Mouse (Mus musculus): ENCODE measurements around the gene Ttc26. TPM values are rescaled to one million over a fixed set of nuclear protein-coding genes. Genes with fewer than 3 reads are reported as not detected.
A peak's percentile ranks its signal among the peaks of the same experiment; 100 is the strongest.
"Not testable (repeated sequence)": the region's sequence is repeated elsewhere in the genome, so short reads cannot be mapped to it uniquely, and the experiment has no call there.

The Ttc26 gene
- polyA plus RNA-seq, 3 experiments from 2014 or later: 0.14 TPM; not detected in 2

DNA sequence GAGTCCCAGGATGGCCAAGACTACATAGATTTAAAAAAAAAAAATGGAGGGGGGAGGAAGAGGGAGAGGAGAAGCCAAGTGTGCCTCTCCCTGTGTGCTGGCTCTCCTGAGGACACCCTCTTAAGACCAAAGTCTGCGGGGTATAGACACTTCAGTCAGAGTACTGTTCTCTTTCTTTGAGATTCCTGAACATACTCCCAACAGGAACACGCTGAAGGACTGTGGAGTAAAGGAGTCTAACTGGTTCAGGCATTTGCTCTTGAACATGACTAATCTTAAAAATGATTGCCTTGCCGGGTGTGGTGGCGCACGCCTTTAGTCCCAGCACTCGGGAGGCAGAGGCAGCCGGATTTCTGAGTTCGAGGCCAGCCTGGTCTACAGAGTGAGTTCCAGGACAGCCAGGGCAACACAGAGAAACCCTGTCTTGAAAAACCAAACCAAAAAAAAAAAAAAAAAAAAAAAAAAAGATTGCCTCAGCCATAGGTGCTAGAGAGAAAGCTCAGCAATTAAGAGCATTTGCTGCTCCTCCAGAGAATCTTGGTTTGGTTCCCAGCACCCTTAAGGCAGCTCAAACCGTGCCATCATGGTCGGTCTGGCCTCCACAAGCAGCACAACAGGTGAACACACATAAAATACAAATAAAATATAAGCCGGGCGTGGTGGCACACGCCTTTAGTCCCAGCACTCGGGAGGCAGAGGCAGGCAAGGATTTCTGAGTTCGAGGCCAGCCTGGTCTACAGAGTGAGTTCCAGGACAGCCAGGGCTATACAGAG, 24.4 kb upstream of the Ttc26 start:
- not testable (repeated sequence) for ATAC-seq

DNA sequence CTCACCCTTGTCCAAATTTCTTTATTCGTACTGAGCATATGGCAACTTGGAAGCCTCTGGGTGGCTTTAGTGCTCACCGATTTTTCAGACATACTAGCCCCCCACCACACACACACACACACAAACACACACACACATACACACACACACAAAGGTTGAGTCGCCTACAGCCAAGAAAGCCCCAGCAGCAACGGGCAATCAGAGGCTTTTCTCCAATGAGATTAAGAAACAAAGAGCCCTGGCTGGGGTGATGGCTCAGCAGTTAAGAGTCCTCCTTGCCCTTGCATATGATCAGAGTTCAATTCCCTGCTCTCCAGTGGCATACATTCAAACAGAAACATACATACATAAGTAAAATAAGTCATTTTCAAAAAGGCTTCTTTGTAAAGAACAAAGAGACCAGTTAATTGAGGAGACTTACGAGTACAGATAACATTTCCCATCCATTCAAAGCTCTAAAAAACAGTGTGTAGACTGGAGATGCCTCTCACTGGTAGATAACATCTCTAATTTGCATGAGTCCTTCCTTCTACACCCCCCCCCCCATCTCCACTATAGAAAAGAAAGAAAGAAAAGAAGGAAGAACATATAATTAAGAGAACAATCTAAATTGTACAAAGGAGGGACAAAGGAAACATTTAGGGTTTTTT, 23.5 kb upstream of the Ttc26 start:
- ATAC-seq: no peak

DNA sequence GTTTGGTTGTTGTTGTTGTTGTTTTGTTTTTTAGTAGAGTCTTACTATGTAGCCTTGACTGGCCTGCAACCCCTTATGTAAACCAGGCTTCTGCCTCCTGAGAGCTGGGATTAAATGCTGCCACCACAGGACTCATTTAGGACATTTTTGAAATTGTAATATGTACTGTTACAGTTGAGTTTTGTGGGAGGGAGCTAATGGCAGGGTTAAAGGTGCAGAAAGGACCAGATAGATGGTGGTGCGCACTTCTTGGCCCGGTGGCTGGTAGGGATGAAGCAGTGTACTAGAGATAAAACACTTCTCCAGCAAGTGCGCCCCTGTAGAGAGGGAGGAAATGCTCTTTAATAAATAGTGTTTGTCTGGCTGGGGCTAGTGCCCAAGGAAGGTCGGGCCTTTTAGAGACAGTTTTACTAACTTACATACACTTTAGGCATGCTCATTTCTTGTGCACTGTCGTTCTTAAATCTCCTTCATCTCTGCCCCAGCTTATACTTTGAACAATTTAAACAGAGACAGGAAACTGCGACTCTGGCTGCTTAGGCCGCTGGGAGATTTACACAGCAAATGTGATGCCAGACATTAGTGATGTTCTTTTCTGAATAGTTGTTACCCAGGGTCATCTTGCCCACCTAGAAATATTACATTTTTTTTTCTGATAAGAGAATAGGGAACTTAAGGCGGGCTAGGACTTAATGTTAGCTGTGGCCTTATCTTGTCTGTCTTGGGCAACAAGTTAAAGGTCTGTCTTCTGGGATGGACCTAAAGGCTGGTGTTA, 22.8 kb upstream of the Ttc26 start:
- no peak for ATAC-seq

GRCm38 (mm10) chr6:38359044-38359735, 22.1 kb upstream of the Ttc26 start:
- ATAC-seq: not testable (repeated sequence)

DNA sequence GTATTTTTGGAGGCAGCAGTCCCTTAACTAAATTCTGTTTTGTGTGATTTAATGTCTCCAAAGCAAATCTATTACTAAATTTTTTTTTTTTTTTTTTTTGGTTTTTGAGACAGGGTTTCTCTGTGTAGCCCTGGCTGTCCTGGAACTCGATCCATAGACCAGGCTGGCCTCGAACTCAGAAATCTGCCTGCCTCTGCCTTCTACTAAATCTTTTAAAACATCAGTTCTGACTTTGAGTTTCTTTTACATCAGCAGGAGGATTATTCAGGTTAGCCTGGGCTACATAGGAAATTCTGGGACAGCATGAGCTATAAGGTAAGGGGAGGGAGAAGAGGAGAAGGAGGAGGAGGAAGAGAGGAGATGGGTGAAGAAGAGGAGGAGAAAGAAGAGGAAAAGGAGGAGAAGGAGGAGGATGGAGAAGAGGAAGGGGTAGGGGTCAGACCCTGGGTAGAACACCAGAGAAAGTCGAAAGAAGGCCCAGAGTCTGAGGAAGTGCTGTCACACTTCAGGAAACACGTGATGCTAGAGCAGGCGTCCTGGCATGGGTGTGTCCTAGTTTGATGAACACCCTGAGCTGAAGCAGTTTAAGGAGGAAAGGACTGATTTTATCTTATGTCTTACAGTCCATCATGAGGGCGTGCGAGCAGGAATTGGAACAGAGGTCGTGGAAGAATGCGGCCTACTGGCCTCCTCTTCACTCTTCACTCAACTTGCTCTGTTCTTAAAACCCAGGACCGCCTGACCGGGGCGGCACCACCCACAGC, 21.4 kb upstream of the Ttc26 start:
- peak; percentile 85 for ATAC-seq

GRCm38 (mm10) chr6:38361065-38361464, 20.2 kb upstream of the Ttc26 start:
- no peak for ATAC-seq

DNA sequence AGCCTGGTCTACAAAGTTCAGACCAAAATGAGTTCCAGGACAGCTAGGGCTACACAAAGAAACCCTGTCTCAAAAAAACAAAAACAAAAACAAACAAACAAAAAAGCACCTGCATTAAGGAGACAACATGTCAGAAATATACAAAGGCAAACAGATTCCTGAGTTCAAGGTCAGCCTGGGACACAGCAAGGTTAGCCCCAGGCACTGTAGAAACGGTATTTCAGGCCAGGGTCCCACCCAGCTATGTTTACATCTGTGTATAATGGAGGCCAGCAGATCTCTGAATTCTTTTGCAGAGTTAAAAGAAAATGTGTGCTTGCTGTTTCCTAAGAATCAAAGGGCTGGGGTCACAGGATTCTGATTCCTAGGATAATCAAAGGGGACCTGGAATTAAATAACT, 19.3 kb upstream of the Ttc26 start:
- no peak for ATAC-seq

DNA sequence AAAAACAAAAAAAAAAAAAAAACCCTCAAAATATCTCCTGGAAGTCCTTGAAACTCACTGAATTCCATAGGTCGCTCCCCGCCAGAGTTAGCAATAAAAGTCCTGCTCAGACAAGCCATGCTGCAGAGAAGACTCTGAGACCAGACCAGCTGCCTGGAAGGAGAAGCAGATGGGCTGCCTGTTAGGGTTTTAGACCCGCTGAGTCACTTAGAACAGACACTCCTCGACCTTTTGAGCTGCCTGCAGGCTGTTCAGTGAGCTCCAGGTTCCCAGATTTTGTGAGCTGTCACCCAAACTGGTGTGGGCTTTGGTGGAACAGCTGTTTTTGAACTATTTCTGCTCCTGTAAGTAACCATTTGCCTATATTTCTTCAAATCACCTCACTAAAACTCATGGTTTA, 17.9 kb upstream of the Ttc26 start:
- no peak for ATAC-seq

- no peak for ATAC-seq
These were observed 17.1 kb upstream of the Ttc26 start for GRCm38 (mm10) chr6:38364121-38364520.

DNA sequence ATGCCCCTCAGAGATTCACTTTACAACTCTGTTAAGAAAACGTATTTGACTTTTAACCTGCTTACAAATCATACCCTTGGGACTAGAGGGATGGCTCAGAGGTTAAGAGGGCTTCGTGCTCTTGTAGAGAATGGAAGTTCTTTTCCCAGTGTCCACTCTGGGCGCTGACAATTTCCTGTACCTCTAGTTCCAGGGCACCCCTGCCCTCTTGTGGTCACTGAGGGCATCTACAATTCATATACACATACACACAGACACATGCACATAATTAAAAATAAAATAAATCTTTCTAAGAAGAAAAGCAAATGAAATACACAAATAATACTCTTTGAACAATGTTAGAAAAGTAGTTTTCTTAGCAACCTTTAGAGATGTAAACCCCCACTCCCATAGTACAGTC, 11.3 kb upstream of the Ttc26 start:
- ATAC-seq: no peak

- no peak for ATAC-seq
These were observed 7.0 kb upstream of the Ttc26 start for GRCm38 (mm10) chr6:38374271-38374670.

DNA sequence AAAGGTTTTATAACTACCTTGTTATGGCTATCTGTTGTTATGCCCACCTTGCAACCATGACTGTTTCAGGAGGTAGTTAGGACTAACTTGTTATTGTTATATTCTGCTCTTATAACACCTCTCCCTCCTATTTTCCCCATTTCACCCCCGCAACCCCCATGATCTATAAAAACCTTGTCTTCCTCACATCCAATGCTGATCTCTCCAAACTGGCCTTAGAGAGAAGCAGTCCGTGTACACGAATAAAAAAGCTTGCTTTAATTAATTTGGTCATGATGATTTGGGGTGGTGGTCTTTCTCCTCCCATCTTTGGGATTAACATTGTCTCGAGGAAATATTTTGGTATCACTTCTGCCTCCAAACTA, 523 bp upstream of the Ttc26 start:
- no peak for ATAC-seq

GRCm38 (mm10) chr6:38389671-38390070, 8.4 kb downstream of the Ttc26 start:
- no peak for ATAC-seq

GRCm38 (mm10) chr6:38432457-38432856, 51.2 kb downstream of the Ttc26 start:
- ATAC-seq: not testable (repeated sequence)

GRCm38 (mm10) chr6:38433261-38434033, 52.2 kb downstream of the Ttc26 start, which contains the start of gene Ubn2:
Gene Ubn2, plus strand, starts transcription at chr6:38433950.
- peak; percentile 96 for ATAC-seq

DNA sequence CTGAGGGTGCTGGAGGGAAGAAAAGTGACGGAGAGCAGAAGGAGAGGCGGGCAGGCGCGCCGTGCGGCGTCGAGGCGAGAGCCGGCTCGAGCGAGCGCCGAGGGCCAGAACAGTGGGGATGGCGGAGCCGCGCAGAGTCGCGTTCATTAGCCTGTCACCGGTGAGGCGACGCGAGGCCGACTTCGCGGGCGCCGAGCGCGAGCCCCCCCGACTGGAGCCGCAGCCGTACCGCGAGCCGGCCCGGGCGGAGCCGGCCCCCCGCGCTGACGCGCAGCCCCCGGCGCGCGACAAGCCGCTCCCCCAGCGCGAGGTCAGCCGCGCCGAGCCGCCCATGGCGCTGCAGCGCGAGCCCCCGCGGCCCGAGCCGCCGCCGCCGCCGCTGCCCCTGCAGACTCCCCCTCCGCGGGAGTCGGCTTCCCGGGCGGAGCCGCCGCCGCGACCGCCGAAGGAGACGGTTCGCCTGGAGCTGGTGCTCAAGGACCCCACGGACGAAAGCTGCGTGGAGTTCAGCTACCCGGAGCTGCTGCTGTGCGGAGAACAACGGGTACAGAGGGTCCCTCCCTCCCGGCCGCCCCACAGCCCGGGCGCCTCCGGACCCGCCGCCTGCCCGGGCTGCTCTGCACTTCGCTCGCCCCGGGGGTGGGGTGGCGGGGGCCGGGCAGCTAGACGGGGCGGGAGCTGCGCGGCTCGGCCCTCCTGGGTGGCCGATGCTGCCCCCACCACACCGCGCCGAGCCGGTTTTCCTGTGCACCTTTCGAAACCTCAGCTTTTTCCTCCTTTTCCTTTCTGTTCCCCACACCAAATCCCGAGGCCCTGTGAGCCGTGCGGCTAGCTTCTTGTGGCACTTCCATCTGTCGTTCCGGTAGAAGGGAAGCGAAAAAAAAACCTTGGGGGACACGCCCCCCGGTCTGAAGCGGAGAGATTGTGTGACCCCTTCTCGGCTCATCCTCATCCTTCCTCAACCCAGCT, 53.1 kb downstream of the Ttc26 start:
- peak; percentile 39 for ATAC-seq

DNA sequence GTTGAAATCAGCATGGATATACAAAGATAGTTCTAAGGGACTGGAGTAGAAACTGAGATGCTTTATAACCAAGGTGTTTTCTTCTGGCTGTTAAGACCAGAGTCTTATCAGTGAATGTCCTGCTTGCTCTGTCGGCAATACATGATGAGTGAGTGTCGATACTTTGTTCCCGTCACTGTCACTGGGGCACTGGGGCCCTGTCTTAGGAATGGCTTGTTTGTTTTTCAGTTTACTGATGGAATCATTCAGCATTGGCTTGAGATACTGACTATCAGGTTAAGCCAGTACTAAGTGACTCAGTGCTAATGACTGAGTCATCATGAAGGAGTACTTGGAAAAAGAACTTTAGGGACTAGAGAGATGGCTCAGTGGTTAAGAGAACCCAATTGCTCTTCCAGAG, 62.6 kb downstream of the Ttc26 start:
- ATAC-seq: no peak

DNA sequence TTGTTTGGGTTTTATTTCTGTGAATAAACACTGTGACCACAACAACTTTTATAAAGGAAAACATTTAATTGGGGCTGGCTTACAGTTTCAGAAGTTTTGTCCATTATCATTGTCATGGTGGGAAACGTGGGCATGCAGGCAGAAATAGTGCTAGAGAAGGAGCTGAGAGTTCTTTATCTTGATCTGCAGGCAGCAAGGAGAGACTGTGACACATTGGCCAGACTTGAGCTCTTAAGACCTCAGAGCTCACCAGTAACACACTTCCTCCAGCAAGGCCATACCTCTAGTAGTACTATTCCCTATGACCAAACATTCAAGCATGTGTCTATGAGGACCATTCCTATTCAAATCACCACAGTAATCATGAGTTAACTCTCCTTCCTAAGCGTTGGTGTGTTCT, 67.0 kb downstream of the Ttc26 start:
- no peak for ATAC-seq

- ATAC-seq: no peak
These were observed 71.8 kb downstream of the Ttc26 start for GRCm38 (mm10) chr6:38453049-38453448.

- ATAC-seq: not testable (repeated sequence)
These were observed 75.2 kb downstream of the Ttc26 start for GRCm38 (mm10) chr6:38456425-38456824.

Data from inflammation-experienced regulatory T-cells, adult 6 months (primary cell).